Mouse (Mus musculus) monocyte, adult 2 months (primary cell): ENCODE measurements around the gene Itpr2.

Source experiments
- DNase-seq, 2 experiments: peaks; one replicate each; pipeline ENCODE4 v3.0.0; 2022; ENCODE audit warnings: low spot score in 2 of 2, low read depth in 1 of 2

Gene Itpr2

DNA sequence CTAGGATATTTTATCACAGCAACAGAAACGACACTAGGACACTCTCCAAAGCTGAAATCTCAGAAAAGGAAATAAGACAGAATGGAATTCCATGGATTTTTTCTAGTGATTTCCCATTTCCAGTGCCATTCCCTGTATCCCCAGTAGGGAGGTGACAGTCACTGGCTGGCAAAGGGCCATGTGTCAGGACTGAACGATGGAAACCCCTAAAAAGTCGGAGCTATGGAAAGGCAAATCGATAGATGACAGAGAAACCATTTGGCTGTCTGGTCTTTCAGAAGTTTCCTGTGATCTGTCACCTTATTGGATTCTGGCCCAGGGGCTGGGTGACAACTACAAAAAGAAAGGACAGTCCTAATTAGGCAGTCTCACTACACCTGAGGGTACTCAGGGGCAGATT lies 135.8 kb downstream of the Itpr2 start:
- no peak for DNase-seq

DNA sequence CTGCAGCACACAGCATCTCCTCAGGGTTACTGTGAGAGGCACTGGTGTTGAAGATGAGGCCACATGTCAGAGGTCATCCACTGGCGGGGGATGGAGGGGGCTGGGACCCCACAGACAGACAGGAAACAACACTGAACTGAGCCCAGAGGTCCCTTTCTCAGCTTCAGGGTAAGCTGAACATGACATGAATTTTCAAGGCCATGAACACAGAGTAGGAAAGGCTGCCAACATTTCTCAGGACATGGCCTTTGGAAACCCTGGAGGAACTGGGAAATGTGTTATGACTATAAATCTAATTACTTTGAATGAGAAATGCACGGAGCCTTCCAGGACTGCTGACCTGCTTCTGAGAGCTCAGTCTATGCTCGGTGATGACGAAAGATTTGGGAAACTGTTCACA lies 144.1 kb downstream of the Itpr2 start:
- DNase-seq: no peak

DNA sequence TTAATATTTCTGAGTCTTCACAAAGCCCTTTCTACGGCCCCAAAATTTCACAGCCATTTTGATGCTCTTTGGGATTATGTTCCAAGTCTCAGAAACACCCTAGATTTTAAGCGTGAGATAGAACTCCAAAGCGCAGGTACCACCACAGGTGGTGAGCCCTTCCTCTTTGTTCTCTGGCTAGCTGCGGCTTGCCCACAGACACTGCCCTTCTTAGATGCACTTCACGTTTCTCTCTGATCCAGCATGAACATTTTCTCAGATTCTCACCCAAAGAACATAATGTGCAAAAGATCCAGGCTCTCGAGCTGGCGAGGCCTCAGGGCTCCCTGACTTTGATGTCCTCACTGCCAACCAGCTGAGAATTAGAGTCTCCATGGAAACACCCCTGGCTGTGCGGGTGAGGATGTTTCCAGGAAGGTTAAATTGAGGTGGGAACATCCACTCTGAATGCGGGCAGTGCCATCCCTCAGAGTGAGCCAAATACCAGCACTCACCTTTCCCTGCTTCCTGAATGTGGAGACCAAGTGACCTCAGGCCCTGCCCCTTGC lies 149.7 kb downstream of the Itpr2 start:
- DNase-seq: no peak

DNA sequence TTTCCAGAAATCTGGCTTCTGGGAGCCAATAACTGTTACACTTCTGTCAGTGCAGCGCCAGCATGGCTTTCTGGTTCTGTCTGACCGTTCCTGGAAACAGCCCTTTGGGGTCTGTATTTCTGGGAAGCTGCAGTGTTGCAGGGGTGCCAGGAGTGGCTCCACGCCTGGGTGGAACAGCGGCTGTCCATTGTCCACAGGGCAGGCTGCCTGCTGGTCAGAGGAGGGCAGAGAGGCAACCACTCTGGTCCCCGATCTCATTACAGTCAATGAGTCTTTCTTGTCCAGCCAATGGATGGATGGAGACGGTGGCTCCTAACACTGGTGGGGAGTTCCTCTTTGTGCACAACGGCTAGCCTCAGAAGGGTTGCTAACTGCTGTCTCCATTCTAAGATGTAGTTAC lies 150.2 kb downstream of the Itpr2 start:
- DNase-seq: no peak

DNA sequence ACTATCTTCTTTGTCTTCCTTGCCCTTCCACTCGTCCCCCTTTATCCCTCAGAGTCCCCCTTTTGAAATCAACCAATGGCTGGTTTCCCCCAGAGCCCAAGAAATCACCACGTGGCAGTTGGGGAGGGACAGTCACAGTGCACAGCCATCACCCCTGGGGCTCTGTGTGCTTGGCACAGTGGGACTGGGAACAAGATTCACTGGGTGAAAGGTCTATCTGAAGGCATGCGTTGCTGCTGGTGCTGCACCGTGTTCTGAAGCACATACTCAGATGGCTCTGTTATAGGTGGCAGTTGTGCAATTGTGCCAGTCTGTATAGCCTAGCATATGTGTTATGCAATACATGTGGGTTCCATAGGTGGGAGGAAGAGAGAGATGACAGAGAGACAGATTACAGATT lies 154.5 kb downstream of the Itpr2 start:
- no peak for DNase-seq

DNA sequence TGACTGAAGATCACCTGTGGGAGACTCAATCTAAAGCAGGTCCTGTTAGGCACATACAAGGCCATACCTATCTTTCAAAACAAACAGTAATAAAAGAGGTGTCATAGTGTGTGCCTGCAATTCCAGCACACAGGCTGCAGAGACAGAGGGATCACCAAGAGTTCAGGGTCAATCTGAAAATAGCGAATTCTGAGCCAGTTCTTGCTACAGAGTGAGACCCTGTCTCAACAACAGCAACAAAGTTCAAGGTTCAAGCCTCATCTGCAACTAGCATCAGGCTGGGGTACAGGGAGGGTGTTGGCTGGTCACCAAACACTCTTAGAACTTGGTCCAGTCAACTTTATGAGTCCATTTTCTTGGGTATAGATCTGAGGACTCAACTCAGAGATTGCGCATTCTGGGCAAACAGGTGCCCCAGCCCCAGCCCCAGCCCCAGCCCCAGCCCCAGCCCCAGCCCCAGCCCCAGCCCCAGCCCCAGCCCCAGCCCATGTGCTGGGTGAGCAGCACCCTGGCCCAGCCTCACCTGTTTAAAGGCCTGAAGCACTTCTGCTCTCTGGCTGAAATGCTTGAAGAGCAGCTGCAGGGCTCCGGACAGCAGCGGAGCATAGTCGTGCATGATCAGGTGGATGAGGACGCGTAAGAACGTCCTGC lies 155.4 kb downstream of the Itpr2 start:
- DNase-seq: no peak

DNA sequence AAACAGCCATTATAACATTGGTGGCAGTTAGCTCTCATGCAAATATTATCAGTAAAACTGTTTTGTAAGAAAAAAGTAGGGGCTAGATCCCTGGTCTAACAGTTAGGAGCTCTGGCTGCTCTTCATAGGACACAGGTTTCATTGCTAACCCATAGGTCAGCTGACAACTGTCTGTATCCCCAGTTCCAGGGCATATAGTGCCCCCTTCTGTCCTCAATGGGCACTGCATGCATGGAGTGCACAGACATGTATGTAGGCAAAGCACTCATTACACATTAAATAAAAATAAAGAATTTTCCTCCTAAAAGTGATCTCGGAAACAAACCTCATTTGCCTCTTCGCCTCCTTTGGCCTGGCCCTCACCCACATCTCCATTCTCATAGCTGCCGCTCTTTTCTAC lies 157.3 kb downstream of the Itpr2 start:
- no peak for DNase-seq

DNA sequence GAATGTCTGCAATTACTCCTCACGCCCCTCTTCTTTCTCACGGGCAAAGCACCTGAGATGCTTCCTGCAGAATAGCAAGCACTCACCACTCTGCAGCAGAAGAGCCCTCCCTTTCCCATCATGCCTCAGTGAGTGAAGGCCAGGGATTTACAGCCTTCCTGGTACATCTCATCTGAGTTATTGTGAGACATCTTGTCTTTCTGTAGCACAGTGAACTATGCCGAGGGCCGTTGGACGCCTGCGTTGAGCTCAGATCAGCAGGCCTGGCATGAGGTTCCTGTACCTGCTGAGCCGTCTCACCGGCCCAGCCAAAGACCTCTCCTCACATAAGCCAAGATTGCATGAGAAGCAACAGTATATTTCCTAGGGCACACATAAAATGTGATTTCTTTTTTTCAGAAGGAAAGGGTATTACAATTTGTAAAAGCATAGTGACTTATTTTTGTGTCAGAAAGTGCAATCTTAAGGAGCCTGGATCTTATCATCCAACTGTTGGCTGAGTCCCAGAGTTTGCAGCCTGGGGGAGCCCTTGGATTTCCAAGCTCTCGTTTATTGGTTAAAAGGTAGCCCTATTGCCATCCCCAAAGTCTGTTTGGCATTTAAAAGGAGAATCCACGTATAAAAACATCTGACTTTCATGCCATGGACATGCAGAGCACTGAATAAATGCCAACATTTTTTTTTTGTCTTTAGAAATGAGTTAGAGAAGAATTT lies 158.2 kb downstream of the Itpr2 start:
- DNase-seq: no peak

DNA sequence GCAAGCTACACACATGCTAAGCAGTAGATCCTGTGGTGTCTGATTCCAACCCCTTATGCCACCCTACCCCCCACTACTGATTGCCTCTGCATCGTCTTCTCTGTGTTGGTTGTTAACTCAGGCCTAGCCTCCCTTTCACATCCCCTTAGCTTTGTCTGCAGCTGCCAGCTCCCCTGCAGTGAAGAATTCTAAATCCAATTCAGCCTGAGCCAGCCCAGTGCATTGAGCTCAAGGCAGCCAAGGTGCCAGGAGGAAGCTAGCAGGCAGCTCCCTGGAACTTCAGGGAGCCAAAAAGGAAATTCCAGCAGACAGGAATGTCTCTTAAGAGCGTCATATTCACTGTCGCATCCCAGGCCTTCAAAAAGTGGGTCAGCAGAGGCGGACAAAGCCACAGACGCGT lies 159.0 kb downstream of the Itpr2 start:
- no peak for DNase-seq

DNA sequence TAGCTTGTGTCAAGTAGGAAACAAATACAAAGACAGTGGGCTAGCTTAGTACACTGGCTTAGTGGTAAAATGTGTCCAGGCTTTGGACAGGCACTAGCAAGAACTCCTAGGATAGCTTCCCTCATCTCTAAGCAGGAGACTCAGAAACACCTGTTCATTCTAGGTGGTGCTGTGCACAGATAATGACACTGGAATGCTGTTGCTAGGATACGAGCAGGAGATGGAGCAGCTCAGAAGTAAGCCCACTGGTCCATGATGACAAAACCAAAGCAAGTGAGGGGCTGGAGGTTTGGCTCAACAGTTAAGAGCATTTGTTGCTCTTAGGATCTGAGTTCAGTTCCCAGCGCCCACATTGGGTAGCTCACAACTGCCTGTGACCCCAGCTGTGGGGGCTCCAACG lies 160.1 kb downstream of the Itpr2 start:
- no peak for DNase-seq

DNA sequence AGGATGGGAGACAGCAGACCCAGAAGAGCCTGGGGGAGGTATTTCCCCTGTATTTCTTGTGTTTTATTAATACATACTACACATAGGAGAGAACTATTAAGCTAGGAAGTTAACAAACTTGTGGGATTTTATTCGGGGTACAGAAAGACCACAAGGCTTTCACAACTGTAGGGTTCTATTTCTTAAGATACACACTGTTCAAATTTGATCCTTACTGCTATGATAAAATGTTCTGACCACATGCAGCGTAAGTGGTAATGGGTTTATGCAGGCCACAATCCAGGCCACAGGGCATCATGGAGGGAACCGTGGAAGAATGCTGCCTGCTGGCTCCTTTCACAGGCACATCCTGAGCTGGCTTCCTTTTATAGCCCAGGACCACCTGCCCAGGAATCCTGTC lies 160.6 kb downstream of the Itpr2 start:
- no peak for DNase-seq

DNA sequence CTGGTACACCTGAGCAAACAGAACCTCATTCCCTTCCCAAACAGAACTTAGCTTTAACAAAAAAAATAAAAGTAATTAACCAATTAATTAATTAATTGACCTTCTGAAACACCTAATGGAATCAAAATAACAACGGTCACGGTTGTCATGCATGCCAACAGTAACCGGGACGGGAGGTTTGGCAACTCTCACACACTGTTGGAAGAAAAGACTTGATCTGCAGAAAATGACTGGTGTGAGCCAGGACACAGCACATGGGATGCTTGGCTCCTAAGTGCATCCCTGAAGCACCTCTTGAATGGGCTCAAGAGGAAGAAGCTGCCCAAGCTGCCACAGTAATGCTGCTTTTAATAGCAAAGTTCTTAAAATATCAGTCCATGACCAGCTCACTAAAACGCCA lies 161.1 kb downstream of the Itpr2 start:
- DNase-seq: no peak

DNA sequence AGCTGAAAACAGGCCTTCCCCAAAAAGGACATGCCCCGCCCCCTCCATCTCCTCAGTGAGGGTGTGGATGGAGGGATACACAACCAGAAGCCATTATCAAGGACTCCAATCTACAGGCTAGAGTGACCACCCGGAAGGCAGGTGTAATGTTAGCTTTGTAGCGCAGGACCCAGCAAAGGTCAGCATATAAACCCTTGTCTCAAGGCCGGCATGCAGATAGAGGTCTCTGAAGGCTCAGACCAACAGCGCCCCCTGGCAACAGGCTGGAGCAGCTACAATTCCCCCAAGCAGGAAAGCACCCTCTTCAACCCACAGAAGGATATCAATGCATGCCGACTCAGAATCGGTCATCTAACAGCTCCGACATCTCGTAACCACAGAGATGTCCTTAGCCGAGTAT lies 162.2 kb downstream of the Itpr2 start:
- DNase-seq: no peak

DNA sequence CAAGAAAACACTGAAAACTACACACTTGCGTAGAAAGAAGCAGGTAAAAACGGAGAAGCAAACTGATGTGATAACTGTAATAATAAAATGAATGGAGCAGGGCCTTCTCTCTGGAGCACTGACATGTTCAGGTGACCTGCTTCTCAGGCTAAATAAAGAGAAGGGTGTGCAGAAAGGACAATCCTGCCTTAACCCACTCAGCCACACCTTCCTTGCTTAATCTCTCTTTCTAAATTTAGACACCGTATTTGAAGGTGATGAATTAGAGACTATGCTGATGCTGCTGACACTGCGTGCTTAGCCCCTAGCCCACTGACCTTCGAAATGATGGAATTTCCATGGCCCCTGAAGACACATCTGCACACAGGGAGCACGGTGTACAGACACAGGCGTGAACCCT lies 164.8 kb downstream of the Itpr2 start:
- no peak for DNase-seq

DNA sequence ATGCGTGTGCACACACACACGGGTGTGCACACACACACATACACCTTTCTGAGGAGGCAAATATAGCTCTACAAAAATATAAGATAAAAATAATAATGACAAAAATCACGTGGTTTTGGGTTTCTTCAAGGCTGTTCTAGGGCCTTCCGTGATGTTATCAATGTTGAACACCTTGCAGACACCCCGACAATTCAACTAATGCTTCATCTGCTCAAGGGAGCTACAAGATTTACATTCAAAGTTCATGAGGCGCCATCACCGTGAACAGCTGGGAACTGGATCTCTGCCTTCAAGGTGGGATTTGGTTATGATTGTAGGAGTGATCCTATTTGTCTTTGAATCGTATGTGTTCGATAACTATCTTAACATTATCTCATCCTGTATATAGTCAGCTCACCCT lies 166.8 kb downstream of the Itpr2 start:
- no peak for DNase-seq

DNA sequence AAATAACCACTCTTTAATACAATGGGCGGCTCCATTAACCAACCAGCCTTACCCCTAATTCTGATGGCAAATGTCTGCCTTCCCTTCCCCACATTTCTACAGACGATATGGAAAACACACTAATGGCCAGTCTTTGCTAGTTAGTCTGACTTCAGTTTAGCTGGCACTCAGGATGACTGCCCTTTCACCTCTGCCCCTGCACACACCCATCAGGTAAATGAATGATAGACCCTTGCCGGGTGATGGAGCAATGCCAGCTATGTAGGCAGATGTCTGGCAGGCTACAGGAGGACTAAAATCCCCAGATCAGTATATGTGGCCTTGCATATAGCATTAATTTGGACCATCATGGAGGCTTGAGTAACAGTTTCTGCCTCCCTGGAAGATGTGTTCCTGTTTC lies 168.5 kb downstream of the Itpr2 start:
- DNase-seq: no peak

DNA sequence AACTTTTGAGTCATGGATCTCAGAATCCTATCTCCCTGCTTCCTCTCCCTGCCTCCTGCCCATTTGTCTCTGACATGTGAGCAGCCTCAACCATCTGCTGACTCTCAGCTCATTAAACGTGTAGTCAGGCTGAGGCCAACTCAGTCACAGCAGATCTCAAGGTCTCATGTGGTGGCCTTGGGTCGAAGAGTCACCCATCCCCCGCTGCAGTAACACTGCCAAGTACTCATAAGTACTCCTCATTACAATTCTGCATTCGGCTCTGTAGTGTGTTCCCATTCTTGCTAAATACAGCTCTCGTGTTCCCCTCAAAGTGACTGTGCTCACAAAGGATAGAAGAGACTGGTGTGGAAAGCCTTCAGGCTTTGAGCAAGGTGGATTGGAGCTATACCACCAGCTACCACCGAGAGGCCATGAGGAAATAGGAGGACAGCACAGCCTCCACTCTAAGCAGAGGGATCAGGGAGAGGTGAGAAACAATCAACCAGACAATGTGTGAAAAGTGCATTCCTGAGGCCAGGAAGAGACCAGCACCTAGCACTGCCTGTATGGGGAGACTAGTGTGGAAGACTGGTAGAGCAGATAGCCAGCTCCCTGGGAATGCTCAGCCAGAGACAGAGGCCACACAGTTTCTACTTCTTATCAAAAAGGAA lies 170.9 kb downstream of the Itpr2 start:
- DNase-seq: no peak

DNA sequence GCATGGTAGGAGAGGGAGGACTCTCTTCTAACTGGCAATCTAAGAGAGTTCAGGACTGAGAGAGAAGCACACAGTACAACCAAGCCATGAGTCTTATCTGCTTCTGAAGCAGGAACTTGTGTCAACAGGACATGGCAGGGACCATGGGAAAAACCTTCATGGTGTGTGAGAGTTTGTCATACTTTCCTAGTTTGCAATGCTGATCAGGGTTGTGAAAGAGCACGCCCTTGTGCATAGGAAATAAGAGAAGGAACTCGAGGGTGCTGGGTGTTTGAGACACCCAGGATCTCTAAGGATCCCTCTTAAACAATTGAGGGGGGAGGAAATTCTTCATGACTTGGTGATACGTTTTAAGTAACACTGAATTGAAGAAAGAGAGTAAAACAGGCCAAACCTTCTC lies 172.9 kb downstream of the Itpr2 start:
- DNase-seq: no peak

DNA sequence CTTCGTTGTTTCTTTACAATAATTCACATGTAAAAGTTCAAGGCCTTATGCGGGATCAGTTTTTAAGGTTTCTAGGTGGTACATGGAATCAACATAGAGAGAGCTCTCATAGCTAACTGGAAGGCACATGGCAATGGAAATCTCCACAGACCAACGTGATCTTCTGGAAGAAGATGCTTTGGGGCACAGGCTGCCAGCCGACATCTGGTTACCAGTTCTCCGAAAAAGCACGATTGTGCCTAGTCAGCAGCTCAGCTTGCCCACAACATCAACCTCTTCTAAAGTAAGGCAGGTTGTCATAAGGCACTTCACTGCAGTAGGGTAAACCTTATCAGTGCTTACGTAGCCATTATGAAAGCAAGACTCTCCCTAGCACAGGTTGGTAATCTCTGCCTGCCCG lies 175.4 kb downstream of the Itpr2 start:
- DNase-seq: no peak

DNA sequence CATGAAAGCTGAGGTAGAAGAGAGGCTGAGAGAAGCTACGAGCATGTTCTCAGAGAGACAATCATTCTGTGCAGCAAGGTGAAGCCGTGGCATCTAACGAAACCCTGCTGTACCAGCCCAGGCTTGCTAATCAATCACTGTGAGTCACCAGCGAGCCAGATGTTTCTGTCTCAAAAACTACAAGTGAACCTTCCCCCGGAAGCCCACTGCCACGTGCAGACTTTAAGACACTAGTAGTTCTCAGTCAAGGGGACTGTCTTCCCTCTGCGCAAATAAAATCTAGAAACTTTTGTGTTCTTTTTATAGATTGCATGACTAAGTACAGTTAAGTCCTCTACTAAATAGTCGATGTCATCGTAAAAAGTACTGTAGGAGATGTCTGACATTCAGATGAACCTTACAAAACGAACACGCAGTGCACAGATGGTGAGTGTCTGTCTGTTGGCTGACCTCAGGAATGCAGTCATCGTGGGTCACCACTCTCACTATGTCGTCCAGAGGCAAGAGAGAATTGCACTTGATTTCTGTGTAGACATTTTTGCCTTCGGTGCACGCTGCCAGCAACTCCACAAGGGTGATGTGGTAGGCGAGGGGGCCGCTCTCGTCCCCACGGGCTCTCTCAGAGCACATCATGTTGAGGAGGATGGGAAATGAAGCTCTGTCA lies 177.3 kb downstream of the Itpr2 start:
- no peak for DNase-seq

DNA sequence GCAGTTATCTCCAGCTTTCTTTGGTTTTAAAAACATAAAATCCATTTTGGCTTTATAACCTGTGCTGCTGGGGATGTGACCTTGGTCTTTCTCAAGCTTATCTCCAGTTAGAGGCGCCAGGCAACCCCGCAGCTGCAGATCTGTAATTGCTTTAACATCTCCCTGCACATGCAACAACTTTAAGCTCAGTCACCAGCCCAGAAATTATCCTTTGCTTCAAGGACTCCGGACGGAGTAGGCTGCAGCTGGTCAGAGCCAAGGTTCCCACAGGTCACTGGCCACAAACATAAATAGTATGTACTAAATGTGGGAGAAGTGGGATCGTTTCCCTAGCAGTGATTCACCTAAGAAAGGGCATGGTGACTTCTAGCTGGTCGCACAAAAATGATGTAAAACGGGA lies 179.5 kb downstream of the Itpr2 start:
- DNase-seq: no peak

DNA sequence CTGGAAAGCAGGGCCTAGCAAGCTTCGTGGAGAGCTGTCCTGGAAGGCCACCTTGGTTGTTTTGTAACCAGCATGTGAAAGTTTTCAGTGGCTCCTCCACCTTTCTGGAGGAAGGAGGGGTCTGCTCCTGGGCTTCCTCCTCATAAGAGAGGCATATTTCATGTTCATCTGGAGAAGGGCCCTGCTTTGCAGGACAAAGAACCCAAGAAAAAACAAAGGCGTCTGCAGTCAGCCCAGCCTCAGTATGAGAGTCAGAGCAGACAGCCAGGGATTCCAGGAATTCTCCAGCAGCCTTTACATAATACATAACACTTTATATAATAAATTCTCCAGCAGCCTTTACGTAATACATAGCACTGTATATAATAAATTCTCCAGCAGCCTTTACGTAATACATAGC lies 180.1 kb downstream of the Itpr2 start:
- DNase-seq: no peak
